Mouse (Mus musculus): ENCODE data around the gene Rap1gds1. TPM values are rescaled to one million over a fixed set of nuclear protein-coding genes. Genes with fewer than 3 reads are reported as not detected.

The Rap1gds1 gene
- polyA plus RNA-seq, 1 experiment, result 40.1 TPM

- Histone ChIP-seq H3K27me3 (ENCODE audit: control insufficient read depth, insufficient read depth, insufficient read length) (no peaks in the 10 kb centered on the region), H3K4me3 (no peak overlapping the region), H3ac (ENCODE audit: control insufficient read depth, insufficient read length) (no peak overlapping the region), H3K36me3 (ENCODE audit: control insufficient read depth, insufficient read depth) (no peaks in the 10 kb centered on the region), H3K4me2 (ENCODE audit: low read depth) (peak overlapping the region; percentile 12), H3K79me2 (ENCODE audit: control insufficient read depth, insufficient read depth) (no peaks in the 10 kb centered on the region)
- TF ChIP-seq TCF12 (IDR thresholded peaks at IDR 0.05; ENCODE audit: insufficient read depth, poor library complexity, severe bottlenecking) (no peak), TCF3 (IDR thresholded peaks at IDR 0.05; ENCODE audit: insufficient read length, low read depth) (no peak)
Measured at GRCm38 (mm10) chr3:138916591-138916990, 158.4 kb downstream of the Rap1gds1 start.

GRCm38 (mm10) chr3:138914626-138915288 lies 160.2 kb downstream of the Rap1gds1 start:
- TF ChIP-seq REST (IDR thresholded peaks at IDR 0.05; ENCODE audit: insufficient read depth, insufficient read length) (no peak), MAX (IDR thresholded peaks at IDR 0.05; ENCODE audit: low read depth) (no peak), E2F4 (IDR thresholded peaks at IDR 0.05; ENCODE audit: insufficient read depth) (no peak), SRF (IDR thresholded peaks at IDR 0.05; ENCODE audit: control insufficient read depth, insufficient read length, low read depth) (no peak), TCF3 (IDR thresholded peaks at IDR 0.05; ENCODE audit: insufficient read length, low read depth) (no peak), CEBPB (IDR thresholded peaks at IDR 0.05; ENCODE audit: insufficient read depth, poor library complexity, severe bottlenecking) (no peak), MYOD1 (IDR thresholded peaks at IDR 0.05; ENCODE audit: control insufficient read depth in 1 of 3, insufficient read length in 2 of 3, low read depth in 2 of 3) (no peak), USF1 (IDR thresholded peaks at IDR 0.05; ENCODE audit: low read depth) (no peak), MYOG (IDR thresholded peaks at IDR 0.05; ENCODE audit: control insufficient read depth in 1 of 3, insufficient read depth in 1 of 3, insufficient read length in 2 of 3, low read depth in 2 of 3) (no peak), TCF12 (IDR thresholded peaks at IDR 0.05; ENCODE audit: insufficient read depth, poor library complexity, severe bottlenecking) (no peak), POLR2A (IDR thresholded peaks at IDR 0.05; ENCODE audit: insufficient read length, low read depth) (no peak), POLR2AphosphoS2 (IDR thresholded peaks at IDR 0.05; ENCODE audit: insufficient read length, low read depth) (no peak)
- Histone ChIP-seq H3K36me3 (ENCODE audit: control insufficient read depth, insufficient read depth) (no peaks in the 10 kb centered on the region), H3ac (ENCODE audit: control insufficient read depth, insufficient read length) (no peak overlapping the region), H3K4me3 (no peak overlapping the region), H3K79me2 (ENCODE audit: control insufficient read depth, insufficient read depth) (no peaks in the 10 kb centered on the region), H3K4me2 (ENCODE audit: low read depth) (no peak overlapping the region), H3K27me3 (ENCODE audit: control insufficient read depth, insufficient read depth, insufficient read length) (no peaks in the 10 kb centered on the region)

- H3K79me2 ChIP-seq (ENCODE audit: control insufficient read depth, insufficient read depth), result no peaks in the 10 kb centered on the region
- H3K4me3 ChIP-seq, result no peak overlapping the region
- H3K36me3 ChIP-seq (ENCODE audit: control insufficient read depth, insufficient read depth), result no peaks in the 10 kb centered on the region
- TF ChIP-seq MYOD1 (IDR thresholded peaks at IDR 0.05; ENCODE audit: control insufficient read depth in 1 of 3, insufficient read length in 2 of 3, low read depth in 2 of 3), result no peak
- TF ChIP-seq MAX (IDR thresholded peaks at IDR 0.05; ENCODE audit: low read depth), result no peak
- no peak for TF ChIP-seq CEBPB (IDR thresholded peaks at IDR 0.05; ENCODE audit: insufficient read depth, poor library complexity, severe bottlenecking)
- no peak for TF ChIP-seq REST (IDR thresholded peaks at IDR 0.05; ENCODE audit: insufficient read depth, insufficient read length)
- TF ChIP-seq E2F4 (IDR thresholded peaks at IDR 0.05; ENCODE audit: insufficient read depth), result no peak
- no peak for TF ChIP-seq USF1 (IDR thresholded peaks at IDR 0.05; ENCODE audit: low read depth)
- TF ChIP-seq TCF3 (IDR thresholded peaks at IDR 0.05; ENCODE audit: insufficient read length, low read depth), result no peak
- no peak for TF ChIP-seq POLR2A (IDR thresholded peaks at IDR 0.05; ENCODE audit: insufficient read length, low read depth)
- H3K27me3 ChIP-seq (ENCODE audit: control insufficient read depth, insufficient read depth, insufficient read length), result no peaks in the 10 kb centered on the region
- no peak overlapping the region for H3ac ChIP-seq (ENCODE audit: control insufficient read depth, insufficient read length)
- H3K4me2 ChIP-seq (ENCODE audit: low read depth), result no peak overlapping the region
Measured at GRCm38 (mm10) chr3:138912504-138912903, 162.5 kb downstream of the Rap1gds1 start.

GRCm38 (mm10) chr3:138909313-138909712 lies 165.7 kb downstream of the Rap1gds1 start:
- Histone ChIP-seq H3K36me3 (ENCODE audit: control insufficient read depth, insufficient read depth) (no peaks in the 10 kb centered on the region), H3K27me3 (ENCODE audit: control insufficient read depth, insufficient read depth, insufficient read length) (no peaks in the 10 kb centered on the region), H3K4me2 (ENCODE audit: low read depth) (no peak overlapping the region), H3K79me2 (ENCODE audit: control insufficient read depth, insufficient read depth) (no peaks in the 10 kb centered on the region), H3ac (ENCODE audit: control insufficient read depth, insufficient read length) (no peak overlapping the region), H3K4me3 (no peak overlapping the region)
- no peak for TF ChIP-seq REST (IDR thresholded peaks at IDR 0.05; ENCODE audit: insufficient read depth, insufficient read length)
- TF ChIP-seq POLR2A (IDR thresholded peaks at IDR 0.05; ENCODE audit: insufficient read length, low read depth), result no peak
- no peak for TF ChIP-seq USF1 (IDR thresholded peaks at IDR 0.05; ENCODE audit: low read depth)
- TF ChIP-seq SRF (IDR thresholded peaks at IDR 0.05; ENCODE audit: control insufficient read depth, insufficient read length, low read depth), result no peak
- TF ChIP-seq MYOG (IDR thresholded peaks at IDR 0.05; ENCODE audit: control insufficient read depth in 1 of 3, insufficient read depth in 1 of 3, insufficient read length in 2 of 3, low read depth in 2 of 3), result no peak
- no peak for TF ChIP-seq TCF3 (IDR thresholded peaks at IDR 0.05; ENCODE audit: insufficient read length, low read depth)
- no peak for TF ChIP-seq POLR2AphosphoS2 (IDR thresholded peaks at IDR 0.05; ENCODE audit: insufficient read length, low read depth)
- TF ChIP-seq CEBPB (IDR thresholded peaks at IDR 0.05; ENCODE audit: insufficient read depth, poor library complexity, severe bottlenecking), result no peak
- TF ChIP-seq TCF12 (IDR thresholded peaks at IDR 0.05; ENCODE audit: insufficient read depth, poor library complexity, severe bottlenecking), result no peak
- TF ChIP-seq E2F4 (IDR thresholded peaks at IDR 0.05; ENCODE audit: insufficient read depth), result no peak
- TF ChIP-seq MAX (IDR thresholded peaks at IDR 0.05; ENCODE audit: low read depth), result no peak
- no peak for TF ChIP-seq MYOD1 (IDR thresholded peaks at IDR 0.05; ENCODE audit: control insufficient read depth in 1 of 3, insufficient read length in 2 of 3, low read depth in 2 of 3)

Measured in myocyte (in vitro differentiated cells).